Mouse (Mus musculus): ENCODE measurements around the gene Ttc7b.

Gene Ttc7b

GRCm38 (mm10) chr12:100445271-100445670 lies 75.4 kb downstream of the Ttc7b start:
- no peak for DNase-seq

- DNase-seq = no peak
Measured at GRCm38 (mm10) chr12:100444671-100445165, 75.9 kb downstream of the Ttc7b start.

GRCm38 (mm10) chr12:100443452-100443851 lies 77.2 kb downstream of the Ttc7b start:
- no peak for DNase-seq

- DNase-seq = no peak
Measured at GRCm38 (mm10) chr12:100441609-100442008, 79.0 kb downstream of the Ttc7b start.

- no peak for DNase-seq
Measured at GRCm38 (mm10) chr12:100439883-100440282, 80.7 kb downstream of the Ttc7b start.

- DNase-seq = no peak
Measured at GRCm38 (mm10) chr12:100439145-100439755, 81.4 kb downstream of the Ttc7b start.

- no peak for DNase-seq
Measured at GRCm38 (mm10) chr12:100438509-100438908, 82.1 kb downstream of the Ttc7b start.

GRCm38 (mm10) chr12:100437862-100438261 lies 82.8 kb downstream of the Ttc7b start:
- DNase-seq = peak; percentile 38

- no peak for DNase-seq
Measured at GRCm38 (mm10) chr12:100435763-100436162, 84.9 kb downstream of the Ttc7b start.

GRCm38 (mm10) chr12:100431830-100432229 lies 88.8 kb downstream of the Ttc7b start:
- no peak for DNase-seq

- peak; percentile 61 for DNase-seq
Measured at GRCm38 (mm10) chr12:100429414-100430114, 91.1 kb downstream of the Ttc7b start.

GRCm38 (mm10) chr12:100428183-100428582 lies 92.4 kb downstream of the Ttc7b start:
- no peak for DNase-seq

- DNase-seq = no peak
Measured at GRCm38 (mm10) chr12:100426212-100426611, 94.4 kb downstream of the Ttc7b start.

- no peak for DNase-seq
Measured at GRCm38 (mm10) chr12:100425028-100425427, 95.6 kb downstream of the Ttc7b start.

- peak; percentile 39 for DNase-seq
Measured at GRCm38 (mm10) chr12:100422286-100422820, 98.3 kb downstream of the Ttc7b start.

GRCm38 (mm10) chr12:100421538-100421937 lies 99.1 kb downstream of the Ttc7b start:
- peak; percentile 90 for DNase-seq

- no peak for DNase-seq
Measured at GRCm38 (mm10) chr12:100420903-100421302, 99.7 kb downstream of the Ttc7b start.

GRCm38 (mm10) chr12:100419946-100420874 lies 100.4 kb downstream of the Ttc7b start:
- DNase-seq = peak; percentile 77

- DNase-seq = peak; percentile 43
Measured at GRCm38 (mm10) chr12:100415802-100416201, 104.8 kb downstream of the Ttc7b start.

- no peak for DNase-seq
Measured at GRCm38 (mm10) chr12:100414717-100415398, 105.8 kb downstream of the Ttc7b start.

- DNase-seq = no peak
Measured at GRCm38 (mm10) chr12:100408714-100409113, 111.9 kb downstream of the Ttc7b start.

GRCm38 (mm10) chr12:100408143-100408542 lies 112.5 kb downstream of the Ttc7b start:
- no peak for DNase-seq
